Mouse (Mus musculus): ENCODE results near the gene Pogz.
"Not testable (repeated sequence)": the region's sequence is repeated elsewhere in the genome, so short reads cannot be mapped to it uniquely, and the experiment has no call there.

Pogz gene

GRCm38 (mm10) chr3:94915903-94916741 is 78.8 kb downstream of the Pogz start:
- DNase-seq (ENCODE audit: low spot score): no peak

GRCm38 (mm10) chr3:94917816-94918361 is 80.5 kb downstream of the Pogz start:
- DNase-seq (ENCODE audit: low spot score): peak; percentile 36

- no peak for DNase-seq (ENCODE audit: low spot score)
Measured at GRCm38 (mm10) chr3:94918845-94919244, 81.5 kb downstream of the Pogz start.

GRCm38 (mm10) chr3:94921104-94921503 is 83.7 kb downstream of the Pogz start:
- no peak for DNase-seq (ENCODE audit: low spot score)

- DNase-seq (ENCODE audit: low spot score): no peak
Measured at GRCm38 (mm10) chr3:94922333-94922732, 85.0 kb downstream of the Pogz start.

GRCm38 (mm10) chr3:94924688-94925087 is 87.3 kb downstream of the Pogz start:
- DNase-seq (ENCODE audit: low spot score): no peak

- not testable (repeated sequence) for DNase-seq (ENCODE audit: low spot score)
Measured at GRCm38 (mm10) chr3:94926301-94926736, 89.0 kb downstream of the Pogz start.

- not testable (repeated sequence) for DNase-seq (ENCODE audit: low spot score)
Measured at GRCm38 (mm10) chr3:94928979-94929378, 91.6 kb downstream of the Pogz start.

GRCm38 (mm10) chr3:94930386-94931266 is 93.3 kb downstream of the Pogz start:
- DNase-seq (ENCODE audit: low spot score): peak; percentile 25

GRCm38 (mm10) chr3:94931427-94932082 is 94.2 kb downstream of the Pogz start:
- not testable (repeated sequence) for DNase-seq (ENCODE audit: low spot score)
